Mouse (Mus musculus): Measurements from ENCODE around the gene Olfr382.
"Not testable (repeated sequence)": the region's sequence is repeated elsewhere in the genome, so short reads cannot be mapped to it uniquely, and the experiment has no call there.

Olfr382 gene

DNA sequence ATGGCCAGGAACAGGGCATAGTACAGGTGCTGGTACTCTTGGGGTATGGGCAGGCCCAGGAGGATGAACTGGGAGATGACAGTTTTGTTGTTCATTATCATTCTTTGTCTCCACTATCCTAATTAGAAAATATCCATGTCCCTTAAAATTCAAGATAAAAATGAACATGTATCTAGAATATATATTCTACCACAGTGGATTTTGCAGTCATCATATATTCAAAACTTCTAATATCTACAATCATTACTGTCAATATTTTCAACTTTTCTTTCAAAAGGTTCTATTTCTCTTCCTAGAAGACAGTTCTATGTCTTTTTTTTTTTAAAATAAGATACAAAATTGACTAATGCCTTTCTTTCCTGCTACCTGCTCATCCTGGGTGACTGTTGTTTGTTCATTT lies at the start of gene Olfr382:
Gene Olfr382, minus strand, starts transcription at position 101 of the 400 bp plus-strand sequence.
- DNase-seq: no peak

DNA sequence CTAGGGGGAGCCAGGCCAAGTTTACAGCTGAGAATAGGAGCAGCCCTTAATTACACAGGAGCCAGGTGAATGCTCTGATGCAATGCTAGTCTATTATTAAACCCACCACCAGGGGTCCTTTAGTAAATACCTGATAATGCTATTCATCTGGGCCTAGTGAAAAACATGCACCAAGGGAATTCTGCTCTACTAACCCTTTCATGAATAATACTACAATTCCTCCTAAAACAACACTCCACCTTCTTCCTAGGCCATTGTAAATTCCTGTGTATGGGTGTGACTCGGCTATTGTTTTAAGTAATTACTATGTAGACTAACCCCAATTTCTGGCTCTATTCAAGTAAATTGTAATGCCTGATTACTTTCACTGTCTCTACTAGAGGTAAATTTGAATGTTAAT lies 12.0 kb upstream of the Olfr382 start:
- not testable (repeated sequence) for DNase-seq

DNA sequence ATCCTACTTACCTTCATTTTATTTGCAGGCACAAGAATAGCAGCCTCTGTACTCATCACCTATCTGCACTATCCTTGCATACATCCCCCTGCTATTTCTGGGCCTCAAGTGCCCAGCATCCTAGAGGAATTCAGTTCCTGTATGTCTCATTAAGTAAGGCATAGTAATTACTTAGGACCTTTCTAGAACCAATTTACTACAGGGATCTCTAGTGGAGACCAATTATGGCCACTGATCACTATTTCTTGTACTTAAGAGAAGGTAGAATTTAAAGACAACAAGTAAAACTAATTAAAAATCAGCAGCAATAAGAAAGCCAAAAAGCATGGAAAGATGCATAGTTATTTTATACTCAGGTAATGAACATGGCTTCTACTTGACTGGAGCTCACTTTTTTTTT lies 25.5 kb downstream of the Olfr382 start, which contains the start of gene Olfr381:
Gene Olfr381, minus strand, starts transcription at position 101 of the 400 bp plus-strand sequence.
- no peak for DNase-seq
